Mouse (Mus musculus): ENCODE data around the gene Pam.

- no peak for TF ChIP-seq POLR2A (IDR thresholded peaks at IDR 0.05; ENCODE audit: low read depth, low read length)
- TF ChIP-seq CTCF (IDR thresholded peaks at IDR 0.05; ENCODE audit: borderline replicate concordance, insufficient read depth, low read length) = no peak
Measured at GRCm38 (mm10) chr1:97960124-97960523, 135.3 kb downstream of the Pam start.

All from embryonic fibroblast, embryonic 13.5 days (primary cell).